Mouse (Mus musculus) B cell, adult 2 months (primary cell): ENCODE data around the gene Lenep.
A peak's percentile ranks its signal among the peaks of the same experiment; 100 is the strongest.
"Not testable (repeated sequence)": the region's sequence is repeated elsewhere in the genome, so short reads cannot be mapped to it uniquely, and the experiment has no call there.

Experiments used
- DNase-seq, 2 experiments: peaks; one replicate each; pipeline ENCODE4 v3.0.0; 2022

Gene Lenep

GRCm38 (mm10) chr3:89402693-89403092 is at the start of gene Lenep:
Gene Lenep, minus strand, starts transcription at chr3:89402793.
- no peak for DNase-seq

GRCm38 (mm10) chr3:89451916-89452315 is 49.3 kb upstream of the Lenep start:
- no peak for DNase-seq

GRCm38 (mm10) chr3:89449541-89449940 is 46.9 kb upstream of the Lenep start:
- peak; percentile 83 to 84 for DNase-seq

GRCm38 (mm10) chr3:89448720-89449537 is 46.3 kb upstream of the Lenep start:
- peak in 1 of 2 experiments; percentile 20 for DNase-seq

GRCm38 (mm10) chr3:89440691-89441090 is 38.1 kb upstream of the Lenep start:
- no peak for DNase-seq

GRCm38 (mm10) chr3:89437269-89437668 is 34.7 kb upstream of the Lenep start:
- peak; percentile 80 to 85 for DNase-seq

- peak; percentile 73 to 74 for DNase-seq
Observed at GRCm38 (mm10) chr3:89436176-89437113, 33.9 kb upstream of the Lenep start, which contains the start of gene Pbxip1. Gene Pbxip1, plus strand, starts transcription at chr3:89436706.

- no peak for DNase-seq
Observed at GRCm38 (mm10) chr3:89435041-89435440, 32.4 kb upstream of the Lenep start.

- no peak for DNase-seq
Observed at GRCm38 (mm10) chr3:89434532-89434931, 31.9 kb upstream of the Lenep start.

GRCm38 (mm10) chr3:89432606-89433005 is 30.0 kb upstream of the Lenep start:
- DNase-seq, result no peak

GRCm38 (mm10) chr3:89430171-89431159 is 27.9 kb upstream of the Lenep start, which contains the start of gene Pygo2:
Gene Pygo2, plus strand, starts transcription at chr3:89430214.
- DNase-seq, result peak; percentile 86

- DNase-seq, result not testable (repeated sequence)
Observed at GRCm38 (mm10) chr3:89429021-89429420, 26.4 kb upstream of the Lenep start.

- no peak for DNase-seq
Observed at GRCm38 (mm10) chr3:89425876-89426275, 23.3 kb upstream of the Lenep start.

GRCm38 (mm10) chr3:89425141-89425525 is 22.5 kb upstream of the Lenep start:
- no peak for DNase-seq

GRCm38 (mm10) chr3:89424416-89425140 is 22.0 kb upstream of the Lenep start:
- no peak for DNase-seq

GRCm38 (mm10) chr3:89422556-89423205 is 20.1 kb upstream of the Lenep start:
- DNase-seq, result no peak

- no peak for DNase-seq
Observed at GRCm38 (mm10) chr3:89421810-89422473, 19.3 kb upstream of the Lenep start.

GRCm38 (mm10) chr3:89421002-89421774 is 18.6 kb upstream of the Lenep start:
- DNase-seq, result no peak

- no peak for DNase-seq
Observed at GRCm38 (mm10) chr3:89420421-89420820, 17.8 kb upstream of the Lenep start.

- DNase-seq, result no peak
Observed at GRCm38 (mm10) chr3:89419981-89420380, 17.4 kb upstream of the Lenep start.
